12 mouse cellular contexts compared by ENCODE assay signal in genomic region chr8:36309952-36310351, GRCm38 (mm10).
DNase-seq lines count a peak whose midpoint lies in the region; ATAC-seq lines count a peak whose summit lies in the region.
"Had no signal": no experiment of that assay in that cellular context is flagged by ENCODE, and none has a peak within 500 bp of the region (broad histone marks: within the 10 kb centered on the region; RNA-seq: fewer than 3 reads in every experiment).

No protein-coding gene starts in this region.

- H3K4me2 ChIP-seq in embryonic facial prominence, embryonic 14.5 days (ENCODE audit: low read depth, low read length), result no peak overlapping the region
- H3K4me2 ChIP-seq in midbrain, embryonic 14.5 days (ENCODE audit: low read length), result no peak overlapping the region
- H3K4me2 ChIP-seq in midbrain, embryonic 11.5 days, result no peak overlapping the region
- H3K4me2 ChIP-seq in stomach, embryonic 16.5 days (ENCODE audit: low read depth, low read length), result no peak overlapping the region
- H3K4me2 ChIP-seq: liver, embryonic 11.5 days; neural tube, embryonic 15.5 days had no signal

- H3K4me3 ChIP-seq in embryonic facial prominence, embryonic 14.5 days (ENCODE audit: low read depth, low read length), result no peak overlapping the region
- no peak overlapping the region for H3K4me3 ChIP-seq in embryonic facial prominence, embryonic 10.5 days
- H3K4me3 ChIP-seq in midbrain, embryonic 14.5 days (replicated peaks; ENCODE audit: low read depth, low read length), result no peak overlapping the region
- H3K4me3 ChIP-seq in midbrain, embryonic 11.5 days (ENCODE audit: low read depth, low read length), result no peak overlapping the region
- no peak overlapping the region for H3K4me3 ChIP-seq in stomach, embryonic 16.5 days (replicated peaks; ENCODE audit: low read length)
- H3K4me3 ChIP-seq: erythroblast, embryonic 14.5 days; neural tube, embryonic 15.5 days had no signal

- H3K27ac ChIP-seq in embryonic facial prominence, embryonic 14.5 days (replicated peaks; ENCODE audit: low read depth, low read length), result no peak overlapping the region
- H3K27ac ChIP-seq in embryonic facial prominence, embryonic 10.5 days (replicated peaks), result no peak overlapping the region
- H3K27ac ChIP-seq in midbrain, embryonic 14.5 days (replicated peaks; ENCODE audit: low read depth, low read length), result no peak overlapping the region
- no peak overlapping the region for H3K27ac ChIP-seq in midbrain, embryonic 11.5 days (ENCODE audit: low read depth, low read length)
- H3K27ac ChIP-seq in stomach, embryonic 16.5 days (ENCODE audit: low read length), result 0 out of 2 replicates have a peak overlapping the region, but pooled peaks have one; percentile 4
- H3K27ac ChIP-seq: neural tube, embryonic 15.5 days had no signal

- no peak overlapping the region for H3K9ac ChIP-seq in embryonic facial prominence, embryonic 14.5 days (ENCODE audit: low read depth, low read length)
- no peak overlapping the region for H3K9ac ChIP-seq in midbrain, embryonic 14.5 days (replicated peaks; ENCODE audit: low read length)
- H3K9ac ChIP-seq in midbrain, embryonic 11.5 days (ENCODE audit: low read length), result no peak overlapping the region
- no peak overlapping the region for H3K9ac ChIP-seq in stomach, embryonic 16.5 days (ENCODE audit: low read length)
- H3K9ac ChIP-seq: neural tube, embryonic 15.5 days had no signal

- peak; percentile 59 for DNase-seq in embryonic facial prominence, embryonic 14.5 days (ENCODE audit: low spot score)
- no peak for DNase-seq in embryonic facial prominence, embryonic 10.5 days (ENCODE audit: low spot score)
- peak; percentile 21 for DNase-seq in midbrain, embryonic 14.5 days
- no peak for DNase-seq in midbrain, embryonic 11.5 days (ENCODE audit: low spot score, missing footprints)
- peak; percentile 36 to 61 for DNase-seq in heart, adult 9 months (ENCODE audit: low spot score in 2 of 2)
- no peak for DNase-seq in thymus, postnatal 0 days (ENCODE audit: low spot score)

- H3K27me3 ChIP-seq in embryonic facial prominence, embryonic 14.5 days (replicated peaks; ENCODE audit: control insufficient read depth, insufficient read depth, low read length), result no peaks in the 10 kb centered on the region
- no peaks in the 10 kb centered on the region for H3K27me3 ChIP-seq in embryonic facial prominence, embryonic 10.5 days (replicated peaks; ENCODE audit: low read depth, poor library complexity, severe bottlenecking)
- no peaks in the 10 kb centered on the region for H3K27me3 ChIP-seq in midbrain, embryonic 14.5 days (ENCODE audit: control insufficient read depth, insufficient read depth, low read length)
- no peaks in the 10 kb centered on the region for H3K27me3 ChIP-seq in midbrain, embryonic 11.5 days (ENCODE audit: control insufficient read depth, insufficient read depth, low read length)
- no peaks in the 10 kb centered on the region for H3K27me3 ChIP-seq in stomach, embryonic 16.5 days (ENCODE audit: control insufficient read depth, insufficient read depth, low read length)
- H3K27me3 ChIP-seq: neural tube, embryonic 15.5 days; Patski had no signal

- WGBS in embryonic facial prominence, embryonic 14.5 days, result 57% methylated on average over 10 of the region's 10 CpGs
- WGBS in embryonic facial prominence, embryonic 10.5 days, result 86% methylated on average over 10 of the region's 10 CpGs
- 84% methylated on average over 10 of the region's 10 CpGs for WGBS in midbrain, embryonic 14.5 days
- 85% methylated on average over 10 of the region's 10 CpGs for WGBS in midbrain, embryonic 11.5 days
- 65% methylated on average over 10 of the region's 10 CpGs for WGBS in stomach, embryonic 16.5 days

- peak; percentile 30; the same call in 1 of the 2 replicates for ATAC-seq in embryonic facial prominence, embryonic 14.5 days (ENCODE audit: low read depth)
- ATAC-seq in midbrain, embryonic 14.5 days (ENCODE audit: low FRiP score, low TSS enrichment), result no peak
- ATAC-seq in midbrain, embryonic 11.5 days (ENCODE audit: low FRiP score), result no peak
- ATAC-seq in stomach, embryonic 16.5 days (ENCODE audit: insufficient read depth, low FRiP score), result no peak
- no peak for ATAC-seq in granulocyte monocyte progenitor cell, adult 5-6 weeks (replicated peaks; ENCODE audit: poor library complexity, severe bottlenecking)
- ATAC-seq: Patski had no signal

- H3K4me1 ChIP-seq in embryonic facial prominence, embryonic 14.5 days (ENCODE audit: control insufficient read depth, insufficient read depth, low read length), result no peaks in the 10 kb centered on the region
- H3K4me1 ChIP-seq in embryonic facial prominence, embryonic 10.5 days, result no peaks in the 10 kb centered on the region
- no peaks in the 10 kb centered on the region for H3K4me1 ChIP-seq in midbrain, embryonic 14.5 days (ENCODE audit: control insufficient read depth, insufficient read depth, low read length)
- H3K4me1 ChIP-seq in midbrain, embryonic 11.5 days (ENCODE audit: control insufficient read depth, insufficient read depth, low read length), result 0 out of 2 replicates have a peak, but pooled peaks cover 2% of the 10 kb centered on the region
- H3K4me1 ChIP-seq in stomach, embryonic 16.5 days (ENCODE audit: control insufficient read depth, insufficient read depth, low read length), result peaks cover 3% of the 10 kb centered on the region; the same call in 1 of the 2 replicates
- H3K4me1 ChIP-seq: neural tube, embryonic 15.5 days had no signal

- H3K9me3 ChIP-seq in embryonic facial prominence, embryonic 14.5 days (ENCODE audit: control insufficient read depth, low read length), result no peaks in the 10 kb centered on the region
- H3K9me3 ChIP-seq in embryonic facial prominence, embryonic 10.5 days, result no peaks in the 10 kb centered on the region
- no peaks in the 10 kb centered on the region for H3K9me3 ChIP-seq in midbrain, embryonic 14.5 days (ENCODE audit: control insufficient read depth, low read length)
- H3K9me3 ChIP-seq in midbrain, embryonic 11.5 days (ENCODE audit: control insufficient read depth, low read length), result no peaks in the 10 kb centered on the region
- no peaks in the 10 kb centered on the region for H3K9me3 ChIP-seq in stomach, embryonic 16.5 days (replicated peaks; ENCODE audit: control insufficient read depth, low read length)
- H3K9me3 ChIP-seq: neural tube, embryonic 15.5 days had no signal

- H3K36me3 ChIP-seq in embryonic facial prominence, embryonic 14.5 days (ENCODE audit: control insufficient read depth, insufficient read depth, low read length), result no peaks in the 10 kb centered on the region
- no peaks in the 10 kb centered on the region for H3K36me3 ChIP-seq in embryonic facial prominence, embryonic 10.5 days (replicated peaks)
- no peaks in the 10 kb centered on the region for H3K36me3 ChIP-seq in midbrain, embryonic 14.5 days (ENCODE audit: control insufficient read depth, insufficient read depth, low read length)
- no peaks in the 10 kb centered on the region for H3K36me3 ChIP-seq in midbrain, embryonic 11.5 days (ENCODE audit: control insufficient read depth, insufficient read depth, low read length)
- H3K36me3 ChIP-seq in stomach, embryonic 16.5 days (ENCODE audit: control insufficient read depth, insufficient read depth, low read length), result no peaks in the 10 kb centered on the region
- H3K36me3 ChIP-seq: neural tube, embryonic 15.5 days had no signal

Comparison
In these comparisons a context has a peak if more than half of its experiments do, and no peak if none do; other contexts are left out.
1. DNase-seq: peak in embryonic facial prominence, embryonic 14.5 days (single experiment), midbrain, embryonic 14.5 days (single experiment) and heart, adult 9 months (2 of 2); none in embryonic facial prominence, embryonic 10.5 days (single experiment), midbrain, embryonic 11.5 days (single experiment) and thymus, postnatal 0 days (single experiment).